Mouse (Mus musculus) embryonic fibroblast, embryonic 13.5 days (primary cell): ENCODE results near the gene Znrf3.

ENCODE experiments used
- CTCF ChIP-seq: IDR thresholded peaks from 2 replicates; pipeline ENCODE4 v1.5.1; 2011; ENCODE audit warnings: mild to moderate bottlenecking, control low read depth, low read length, moderate library complexity, borderline replicate concordance; ENCODE audit not compliant: insufficient read depth
- POLR2A ChIP-seq: IDR thresholded peaks from 2 replicates; pipeline ENCODE4 v1.6.1; 2011; ENCODE audit warnings: low read depth, mild to moderate bottlenecking, control low read depth, low read length, moderate library complexity

DNA sequence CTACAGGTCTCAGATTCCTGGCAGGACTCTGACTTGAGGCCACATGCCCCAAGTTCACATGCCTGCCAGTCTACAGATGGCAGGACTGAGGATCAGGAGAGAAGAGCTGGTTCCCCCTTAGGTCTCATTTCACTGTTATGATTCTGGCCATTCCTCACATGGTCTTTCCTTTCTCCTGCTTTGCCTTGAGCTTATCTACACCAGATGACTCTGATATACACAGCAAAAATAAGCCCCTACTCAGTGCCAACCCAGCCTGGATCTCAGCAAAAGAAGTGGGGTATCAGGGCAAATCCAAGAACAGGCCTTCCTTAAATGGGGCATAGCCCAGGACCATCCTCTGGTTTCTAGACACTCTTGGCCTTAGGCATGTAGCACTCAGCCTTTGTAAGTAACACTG, 21.6 kb downstream of the Znrf3 start:
- no peak for TF ChIP-seq CTCF
- no peak for TF ChIP-seq POLR2A
